8 mouse cellular contexts compared by ENCODE assay signal in the genomic region with DNA sequence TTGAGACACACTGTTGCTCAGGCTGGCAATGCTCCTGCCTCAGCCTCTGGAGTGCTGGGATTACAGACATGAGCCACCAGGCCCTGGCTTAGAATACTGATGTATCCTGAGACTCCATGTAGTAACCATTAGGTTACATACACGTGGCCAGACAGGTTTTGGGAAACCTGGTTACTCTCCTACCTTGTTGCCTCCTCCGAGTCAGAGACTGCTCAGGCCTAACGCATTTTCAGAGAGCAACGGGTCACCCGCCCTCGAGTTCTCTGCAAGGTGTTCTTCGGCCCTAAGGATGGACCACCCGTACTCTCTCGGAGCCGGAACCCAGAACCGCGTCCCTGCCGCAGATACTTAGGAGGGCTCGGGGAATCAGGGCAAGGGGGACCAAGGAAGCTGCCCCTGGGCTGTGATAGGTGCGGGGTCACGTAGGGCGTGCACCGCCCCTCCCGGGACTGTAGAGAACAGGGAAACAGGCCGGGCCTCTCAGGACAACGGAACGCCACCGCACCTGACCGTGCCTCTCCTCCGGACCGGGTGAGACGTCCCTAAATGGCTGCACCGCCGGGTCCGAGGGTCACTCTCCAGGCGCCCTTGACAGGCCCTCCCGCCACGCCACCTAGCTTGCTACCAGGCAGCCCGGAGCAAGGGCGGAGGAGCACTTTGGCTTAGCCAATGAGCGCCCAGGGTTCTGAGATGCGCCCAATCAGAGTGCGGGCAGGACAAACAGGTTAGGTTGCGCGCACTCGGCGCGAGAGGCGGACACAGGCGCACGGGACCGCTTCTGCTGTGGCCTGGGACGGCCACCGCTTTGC. TPM values are rescaled to one million over a fixed set of nuclear protein-coding genes. Genes with fewer than 3 reads are reported as not detected.
DNase-seq lines count a peak whose midpoint lies in the region; ATAC-seq and TF ChIP-seq lines count a peak whose summit lies in the region.

A gene (plus strand): TSS at position 728 of the 809 bp plus-strand sequence.

- in situ Hi-C loops in CH12.LX (cut with MboI; ENCODE audit: low pct_ligation_motif_present, low pct_unique_long_range_greater_than_20kb, low sequenced_read_pairs) = no loop called here

- H3K4me3 ChIP-seq in CH12.LX (replicated peaks in 1 of 3; ENCODE audit: low read depth in 2 of 3, low read length in 2 of 3, poor library complexity in 1 of 3) = peak within 1 kb of the TSS; percentile 89 to 95 (median 94)
- peak within 1 kb of the TSS; percentile 95 for H3K4me3 ChIP-seq in forebrain, embryonic 11.5 days (ENCODE audit: low read depth, low read length)
- H3K4me3 ChIP-seq in heart, embryonic 16.5 days (ENCODE audit: low read length) = peak within 1 kb of the TSS; percentile 96
- H3K4me3 ChIP-seq in liver, embryonic 15.5 days (replicated peaks) = peak within 1 kb of the TSS; percentile 93
- H3K4me3 ChIP-seq in neural tube, embryonic 12.5 days = peak within 1 kb of the TSS; percentile 94

- dilution Hi-C loops in CH12.LX (cut with MboI; ENCODE audit: extremely low pct_ligation_motif_present, extremely low pct_unique_long_range_greater_than_20kb, low sequenced_read_pairs) = no loop called here

- H3K27me3 ChIP-seq in CH12.LX (replicated peaks) = no peaks in the 10 kb centered on the region
- no peaks in the 10 kb centered on the region for H3K27me3 ChIP-seq in forebrain, embryonic 11.5 days (ENCODE audit: control insufficient read depth, insufficient read depth, low read length)
- no peaks in the 10 kb centered on the region for H3K27me3 ChIP-seq in heart, embryonic 16.5 days (ENCODE audit: control insufficient read depth, insufficient read depth, low read length)
- no peaks in the 10 kb centered on the region for H3K27me3 ChIP-seq in liver, embryonic 15.5 days
- H3K27me3 ChIP-seq in neural tube, embryonic 12.5 days (replicated peaks) = no peaks in the 10 kb centered on the region

- no peak for TF ChIP-seq EP300 in CH12.LX (IDR thresholded peaks at IDR 0.05; ENCODE audit: low read length)

- no peak for TF ChIP-seq CTCF in CH12.LX (conservative IDR thresholded peaks at IDR 0.05 in 1 of 2, IDR thresholded peaks at IDR 0.05 in 1 of 2; ENCODE audit: low read depth in 2 of 2, low read length in 2 of 2)

- peak within 1 kb of the TSS; percentile 95 for H3K4me2 ChIP-seq in CH12.LX (ENCODE audit: insufficient read depth, low read depth, poor library complexity, severe bottlenecking)
- peak within 1 kb of the TSS; percentile 88 for H3K4me2 ChIP-seq in forebrain, embryonic 11.5 days (ENCODE audit: low read depth, low read length, severe bottlenecking)
- H3K4me2 ChIP-seq in heart, embryonic 16.5 days (ENCODE audit: low read depth, low read length) = peak within 1 kb of the TSS; percentile 70
- peak within 1 kb of the TSS; percentile 87 for H3K4me2 ChIP-seq in liver, embryonic 15.5 days
- H3K4me2 ChIP-seq in neural tube, embryonic 12.5 days (replicated peaks) = peak within 1 kb of the TSS; percentile 70

- under 1% methylated on average over 49 of the region's 49 CpGs for WGBS in forebrain, embryonic 11.5 days
- WGBS in heart, embryonic 16.5 days = under 1% methylated on average over 49 of the region's 49 CpGs
- under 1% methylated on average over 49 of the region's 49 CpGs for WGBS in liver, embryonic 15.5 days (ENCODE audit: insufficient replicate concordance)
- WGBS in neural tube, embryonic 12.5 days = under 1% methylated on average over 49 of the region's 49 CpGs

- peak within 1 kb of the TSS; percentile 78 for H3K27ac ChIP-seq in CH12.LX (ENCODE audit: insufficient read depth, low read depth)
- H3K27ac ChIP-seq in forebrain, embryonic 11.5 days (ENCODE audit: low read depth, low read length) = peak within 1 kb of the TSS; percentile 91
- peak within 1 kb of the TSS; percentile 100 for H3K27ac ChIP-seq in heart, embryonic 16.5 days (ENCODE audit: low read length)
- peak within 1 kb of the TSS; percentile 92 for H3K27ac ChIP-seq in liver, embryonic 15.5 days (replicated peaks)
- peak within 1 kb of the TSS; percentile 82 for H3K27ac ChIP-seq in neural tube, embryonic 12.5 days

- no peaks in the 10 kb centered on the region for H3K9me3 ChIP-seq in CH12.LX (replicated peaks; ENCODE audit: low read length)
- H3K9me3 ChIP-seq in forebrain, embryonic 11.5 days (ENCODE audit: control insufficient read depth, low read length) = no peaks in the 10 kb centered on the region
- no peaks in the 10 kb centered on the region for H3K9me3 ChIP-seq in heart, embryonic 16.5 days (replicated peaks; ENCODE audit: control insufficient read depth, low read length)
- no peaks in the 10 kb centered on the region for H3K9me3 ChIP-seq in liver, embryonic 15.5 days (replicated peaks)
- no peaks in the 10 kb centered on the region for H3K9me3 ChIP-seq in neural tube, embryonic 12.5 days

- peaks cover 0 to 20% of the 10 kb centered on the region in 2 experiments for H3K36me3 ChIP-seq in CH12.LX (replicated peaks in 1 of 2; ENCODE audit: control insufficient read depth in 1 of 2, insufficient read depth in 1 of 2, low read length in 1 of 2)
- no peaks in the 10 kb centered on the region for H3K36me3 ChIP-seq in forebrain, embryonic 11.5 days (ENCODE audit: control insufficient read depth, insufficient read depth, low read length)
- no peaks in the 10 kb centered on the region for H3K36me3 ChIP-seq in heart, embryonic 16.5 days (ENCODE audit: control insufficient read depth, insufficient read depth)
- H3K36me3 ChIP-seq in liver, embryonic 15.5 days (replicated peaks) = 0 out of 2 replicates have a peak, but pooled peaks cover 7% of the 10 kb centered on the region
- H3K36me3 ChIP-seq in neural tube, embryonic 12.5 days = no peaks in the 10 kb centered on the region

- H3K4me1 ChIP-seq in CH12.LX (ENCODE audit: control insufficient read depth in 1 of 2, insufficient read depth in 2 of 2) = peaks cover 3 to 28% of the 10 kb centered on the region in 2 experiments; a peak in 3 of 4 replicates
- H3K4me1 ChIP-seq in forebrain, embryonic 11.5 days (replicated peaks; ENCODE audit: control insufficient read depth, insufficient read depth, low read length) = no peaks in the 10 kb centered on the region
- peaks cover 22% of the 10 kb centered on the region for H3K4me1 ChIP-seq in heart, embryonic 16.5 days (ENCODE audit: control insufficient read depth, insufficient read depth, low read length)
- H3K4me1 ChIP-seq in liver, embryonic 15.5 days (replicated peaks) = peaks cover 32% of the 10 kb centered on the region
- peaks cover 10% of the 10 kb centered on the region; the same call in 1 of the 2 replicates for H3K4me1 ChIP-seq in neural tube, embryonic 12.5 days

- DNase-seq in CH12.LX (ENCODE audit: extremely low read depth) = peak; percentile 93
- DNase-seq in c-Kit-positive CD71-positive TER-119-negative erythroid progenitor cells, embryonic 14.5 days (ENCODE audit: low read depth) = peak; percentile 94
- peak; percentile 95 for DNase-seq in forebrain, embryonic 11.5 days (ENCODE audit: low spot score)
- peak; percentile 97 to 99 for DNase-seq in kidney, postnatal 36 days
- DNase-seq in telencephalon, adult 2 months (ENCODE audit: low read depth, low spot score) = peak; percentile 97

- peak within 1 kb of the TSS; percentile 75 for H3K9ac ChIP-seq in CH12.LX (ENCODE audit: insufficient read depth, low read depth)
- peak within 1 kb of the TSS; percentile 95 for H3K9ac ChIP-seq in forebrain, embryonic 11.5 days (ENCODE audit: low read length)
- H3K9ac ChIP-seq in heart, embryonic 16.5 days (ENCODE audit: low read length) = peak within 1 kb of the TSS; percentile 99
- H3K9ac ChIP-seq in liver, embryonic 15.5 days = peak within 1 kb of the TSS; percentile 94
- H3K9ac ChIP-seq in neural tube, embryonic 12.5 days = peak within 1 kb of the TSS; percentile 91

- peaks cover 34% of the 10 kb centered on the region for H3K79me2 ChIP-seq in CH12.LX (replicated peaks; ENCODE audit: control insufficient read depth, extremely low read depth, insufficient read depth, poor library complexity, severe bottlenecking)

- no peak for TF ChIP-seq RAD21 in CH12.LX (IDR thresholded peaks at IDR 0.05; ENCODE audit: low read depth, low read length)

- peak; percentile 69; the same call in 1 of the 2 replicates for TF ChIP-seq POLR2A in CH12.LX (IDR thresholded peaks at IDR 0.05; ENCODE audit: low read depth, low read length)

- peak; percentile 98 for ATAC-seq in forebrain, embryonic 11.5 days (replicated peaks; ENCODE audit: low FRiP score)
- peak; percentile 98 for ATAC-seq in heart, embryonic 16.5 days (replicated peaks; ENCODE audit: extremely low read depth, insufficient read depth, low FRiP score)
- peak; percentile 98 for ATAC-seq in liver, embryonic 15.5 days (ENCODE audit: insufficient read depth)
- ATAC-seq in neural tube, embryonic 12.5 days (ENCODE audit: low FRiP score, low read depth) = peak; percentile 100

TF ChIP-seq in CH12.LX, 34 proteins besides CTCF, POLR2A, EP300 and RAD21 (continues in another document):
- TF ChIP-seq TCF12 (IDR thresholded peaks at IDR 0.05; ENCODE audit: low read depth, low read length) = peak; percentile 55; the same call in 1 of the 2 replicates
- peak; percentile 14; the same call in 1 of the 2 replicates for TF ChIP-seq MXI1 (IDR thresholded peaks at IDR 0.05; ENCODE audit: low read depth, low read length)
- TF ChIP-seq MYC (IDR thresholded peaks at IDR 0.05; ENCODE audit: low read depth, low read length) = peak; percentile 46; the same call in 1 of the 2 replicates
- TF ChIP-seq HCFC1 (IDR thresholded peaks at IDR 0.05; ENCODE audit: low read depth, low read length) = peak; percentile 78
- TF ChIP-seq MAX (IDR thresholded peaks at IDR 0.05; ENCODE audit: low read length) = peak; percentile 47; the same call in 1 of the 2 replicates
- no peak for TF ChIP-seq USF1 (IDR thresholded peaks at IDR 0.05; ENCODE audit: low read depth, low read length)
- 0 out of 2 replicates have a peak, but pooled peaks have one; percentile 28 for TF ChIP-seq MAZ (IDR thresholded peaks at IDR 0.05; ENCODE audit: low read depth, low read length)
- no peak for TF ChIP-seq JUND (conservative IDR thresholded peaks at IDR 0.05; ENCODE audit: low read depth, low read length)
- TF ChIP-seq MEF2A (IDR thresholded peaks at IDR 0.05; ENCODE audit: borderline replicate concordance, low read depth, low read length) = no peak; the same call in 1 of the 2 replicates
- TF ChIP-seq ZNF384 (IDR thresholded peaks at IDR 0.05; ENCODE audit: low read depth, low read length) = no peak
- no peak for TF ChIP-seq ZC3H11A (IDR thresholded peaks at IDR 0.05; ENCODE audit: low read depth, low read length)
- peak; percentile 57; the same call in 1 of the 2 replicates for TF ChIP-seq UBTF (IDR thresholded peaks at IDR 0.05; ENCODE audit: low read depth, low read length)

RNA-seq across cellular contexts. Expression of the gene that starts here (rescaled TPM):
- total RNA-seq in CH12.LX (2012; rRNA removed) (69.0 and 71.4 TPM in 2 replicates), CH12.LX (2014; rRNA removed) (122 and 135 TPM in 2 replicates)
- polyA plus RNA-seq in CH12.LX (2012; ENCODE audit: insufficient read length, low read depth) = 66.8 and 80.6 TPM in 2 replicates
- 95.0 and 102 TPM in 2 replicates for polyA plus RNA-seq in forebrain, embryonic 11.5 days (2014; fragmentation: Nextera tagmentation; extraction: Ambion mirVana)
- 113 and 115 TPM in 2 replicates for polyA plus RNA-seq in heart, embryonic 16.5 days (2015; fragmentation: Nextera tagmentation; extraction: Ambion mirVana)
- 37.5 and 40.0 TPM in 2 replicates for polyA plus RNA-seq in liver, embryonic 15.5 days (2015; fragmentation: Nextera tagmentation; extraction: Ambion mirVana)
- polyA plus RNA-seq in neural tube, embryonic 12.5 days (2016; fragmentation: Nextera tagmentation; extraction: Ambion mirVana) = 88.4 and 88.7 TPM in 2 replicates

Comparison
In these comparisons a context has a peak if more than half of its experiments do, and no peak if none do; other contexts are left out.
1. Peak in every context shown above with its lines: DNase-seq, ATAC-seq, H3K4me3 ChIP-seq and H3K27ac ChIP-seq.